Mouse (Mus musculus): ENCODE measurements at regions not wholly inside any gene's neighbourhood (a gene's known extent, or its start where the extent isn't known, plus 50 kb on each side); places are given as distances from the start of the nearest gene placed in this dataset.

GRCm38 (mm10) chr2:74463407-74463806, 115.8 kb downstream of the Lnpk start:
- ATAC-seq: no peak
- WGBS (ENCODE audit: insufficient replicate concordance): 74% methylated on average over 2 of the region's 2 CpGs
- Histone ChIP-seq H3K4me2 (no peak overlapping the region), H3K4me3 (no peak overlapping the region), H3K36me3 (no peaks in the 10 kb centered on the region), H3K27ac (no peak overlapping the region), H3K9ac (no peak overlapping the region), H3K9me3 (replicated peaks) (no peaks in the 10 kb centered on the region), H3K4me1 (no peaks in the 10 kb centered on the region), H3K27me3 (replicated peaks) (no peaks in the 10 kb centered on the region)

- no peaks in the 10 kb centered on the region for H3K4me1 ChIP-seq
- no peaks in the 10 kb centered on the region for H3K36me3 ChIP-seq
- 54% methylated on average over 11 of the region's 11 CpGs for WGBS (ENCODE audit: insufficient replicate concordance)
- H3K27ac ChIP-seq: no peak overlapping the region
- H3K27me3 ChIP-seq (replicated peaks): no peaks in the 10 kb centered on the region
- H3K9ac ChIP-seq: no peak overlapping the region
- no peak overlapping the region for H3K4me2 ChIP-seq
- ATAC-seq: no peak
- H3K4me3 ChIP-seq: no peak overlapping the region
- no peaks in the 10 kb centered on the region for H3K9me3 ChIP-seq (replicated peaks)
These were observed 117.9 kb downstream of the Lnpk start for GRCm38 (mm10) chr2:74461211-74461844.

- no peaks in the 10 kb centered on the region for H3K4me1 ChIP-seq
- no peak overlapping the region for H3K4me2 ChIP-seq
- no peak overlapping the region for H3K27ac ChIP-seq
- ATAC-seq: no peak
- WGBS (ENCODE audit: insufficient replicate concordance): 73% methylated on average over 4 of the region's 4 CpGs
- H3K27me3 ChIP-seq (replicated peaks): no peaks in the 10 kb centered on the region
- no peak overlapping the region for H3K4me3 ChIP-seq
- no peak overlapping the region for H3K9ac ChIP-seq
- no peaks in the 10 kb centered on the region for H3K9me3 ChIP-seq (replicated peaks)
- H3K36me3 ChIP-seq: no peaks in the 10 kb centered on the region
These were observed 124.8 kb downstream of the Lnpk start for GRCm38 (mm10) chr2:74454431-74454830.

GRCm38 (mm10) chr2:74452679-74453078, 126.6 kb downstream of the Lnpk start:
- Histone ChIP-seq H3K9me3 (replicated peaks) (no peaks in the 10 kb centered on the region), H3K27me3 (replicated peaks) (no peaks in the 10 kb centered on the region), H3K4me1 (no peaks in the 10 kb centered on the region), H3K4me2 (no peak overlapping the region), H3K9ac (no peak overlapping the region), H3K4me3 (no peak overlapping the region), H3K27ac (no peak overlapping the region), H3K36me3 (no peaks in the 10 kb centered on the region)
- 89% methylated on average over 1 of the region's 1 CpGs for WGBS (ENCODE audit: insufficient replicate concordance)
- no peak for ATAC-seq

GRCm38 (mm10) chr2:74451578-74451977, 127.7 kb downstream of the Lnpk start:
- 51% methylated on average over 6 of the region's 6 CpGs for WGBS (ENCODE audit: insufficient replicate concordance)
- ATAC-seq: no peak

GRCm38 (mm10) chr2:74451038-74451437, 128.2 kb downstream of the Lnpk start:
- Histone ChIP-seq H3K36me3 (no peaks in the 10 kb centered on the region), H3K4me3 (no peak overlapping the region), H3K4me2 (no peak overlapping the region), H3K27ac (no peak overlapping the region), H3K9ac (no peak overlapping the region), H3K4me1 (no peaks in the 10 kb centered on the region), H3K27me3 (replicated peaks) (no peaks in the 10 kb centered on the region), H3K9me3 (replicated peaks) (no peaks in the 10 kb centered on the region)
- ATAC-seq: no peak
- WGBS (ENCODE audit: insufficient replicate concordance): 53% methylated on average over 4 of the region's 4 CpGs

More at GRCm38 (mm10) chr2:74451578-74451977, 127.7 kb downstream of the Lnpk start:
- no peaks in the 10 kb centered on the region for H3K4me1 ChIP-seq
- no peaks in the 10 kb centered on the region for H3K9me3 ChIP-seq (replicated peaks)
- no peak overlapping the region for H3K4me3 ChIP-seq
- H3K9ac ChIP-seq: no peak overlapping the region
- no peaks in the 10 kb centered on the region for H3K36me3 ChIP-seq
- no peak overlapping the region for H3K4me2 ChIP-seq
- H3K27ac ChIP-seq: no peak overlapping the region
- H3K27me3 ChIP-seq (replicated peaks): no peaks in the 10 kb centered on the region

- Histone ChIP-seq H3K27me3 (replicated peaks) (no peaks in the 10 kb centered on the region), H3K4me1 (no peaks in the 10 kb centered on the region), H3K4me2 (no peak overlapping the region), H3K9ac (no peak overlapping the region), H3K36me3 (no peaks in the 10 kb centered on the region), H3K27ac (no peak overlapping the region), H3K4me3 (no peak overlapping the region), H3K9me3 (replicated peaks) (no peaks in the 10 kb centered on the region)
- no peak for ATAC-seq
- WGBS (ENCODE audit: insufficient replicate concordance): 70% methylated on average over 11 of the region's 11 CpGs
These were observed 129.0 kb downstream of the Lnpk start for GRCm38 (mm10) chr2:74450064-74450765.

- no peak for ATAC-seq
- H3K9me3 ChIP-seq (replicated peaks): peaks cover 10% of the 10 kb centered on the region; the same call in 1 of the 2 replicates
- no peaks in the 10 kb centered on the region for H3K4me1 ChIP-seq
- H3K36me3 ChIP-seq: no peaks in the 10 kb centered on the region
- 74% methylated on average over 13 of the region's 13 CpGs for WGBS (ENCODE audit: insufficient replicate concordance)
- no peak overlapping the region for H3K9ac ChIP-seq
- H3K27ac ChIP-seq: no peak overlapping the region
- no peaks in the 10 kb centered on the region for H3K27me3 ChIP-seq (replicated peaks)
- H3K4me3 ChIP-seq: no peak overlapping the region
- no peak overlapping the region for H3K4me2 ChIP-seq
These were observed 143.9 kb downstream of the Lnpk start for GRCm38 (mm10) chr2:74435184-74435911.

- WGBS (ENCODE audit: insufficient replicate concordance): 74% methylated on average over 15 of the region's 15 CpGs
- Histone ChIP-seq H3K4me1 (no peaks in the 10 kb centered on the region), H3K4me2 (no peak overlapping the region), H3K4me3 (no peak overlapping the region), H3K27me3 (replicated peaks) (no peaks in the 10 kb centered on the region), H3K27ac (no peak overlapping the region), H3K36me3 (no peaks in the 10 kb centered on the region), H3K9me3 (replicated peaks) (no peaks in the 10 kb centered on the region), H3K9ac (no peak overlapping the region)
- no peak for ATAC-seq
These were observed 152.5 kb downstream of the Lnpk start for GRCm38 (mm10) chr2:74426746-74427145.

- no peak overlapping the region for H3K4me3 ChIP-seq
- no peaks in the 10 kb centered on the region for H3K36me3 ChIP-seq
- no peak overlapping the region for H3K27ac ChIP-seq
- H3K4me1 ChIP-seq: no peaks in the 10 kb centered on the region
- 67% methylated on average over 3 of the region's 3 CpGs for WGBS (ENCODE audit: insufficient replicate concordance)
- ATAC-seq: no peak
- no peak overlapping the region for H3K9ac ChIP-seq
- H3K9me3 ChIP-seq (replicated peaks): no peaks in the 10 kb centered on the region
- no peaks in the 10 kb centered on the region for H3K27me3 ChIP-seq (replicated peaks)
- no peak overlapping the region for H3K4me2 ChIP-seq
These were observed 154.5 kb downstream of the Lnpk start for GRCm38 (mm10) chr2:74424726-74425125.

GRCm38 (mm10) chr2:74416097-74416496, 163.1 kb downstream of the Lnpk start:
- no peak overlapping the region for H3K9ac ChIP-seq
- no peak overlapping the region for H3K4me3 ChIP-seq
- 80% methylated on average over 4 of the region's 4 CpGs for WGBS (ENCODE audit: insufficient replicate concordance)
- no peak overlapping the region for H3K4me2 ChIP-seq
- H3K9me3 ChIP-seq (replicated peaks): no peaks in the 10 kb centered on the region
- H3K4me1 ChIP-seq: no peaks in the 10 kb centered on the region
- H3K27ac ChIP-seq: no peak overlapping the region
- ATAC-seq: no peak
- no peaks in the 10 kb centered on the region for H3K27me3 ChIP-seq (replicated peaks)
- no peaks in the 10 kb centered on the region for H3K36me3 ChIP-seq

GRCm38 (mm10) chr2:74414721-74415120, 164.5 kb downstream of the Lnpk start:
- no peak for ATAC-seq
- 83% methylated on average over 13 of the region's 13 CpGs for WGBS (ENCODE audit: insufficient replicate concordance)
- H3K27me3 ChIP-seq (replicated peaks): no peaks in the 10 kb centered on the region
- H3K4me3 ChIP-seq: no peak overlapping the region
- H3K9ac ChIP-seq: no peak overlapping the region
- no peaks in the 10 kb centered on the region for H3K9me3 ChIP-seq (replicated peaks)
- no peaks in the 10 kb centered on the region for H3K36me3 ChIP-seq
- no peaks in the 10 kb centered on the region for H3K4me1 ChIP-seq
- H3K27ac ChIP-seq: no peak overlapping the region
- no peak overlapping the region for H3K4me2 ChIP-seq
